Mouse (Mus musculus): ENCODE results near the gene Rfc5. TPM values are rescaled to one million over a fixed set of nuclear protein-coding genes. Genes with fewer than 3 reads are reported as not detected.

Gene Rfc5
- polyA plus RNA-seq, 1 experiment from 2014 or later: 73.7 TPM

GRCm38 (mm10) chr5:117358725-117359124, 30.1 kb downstream of the Rfc5 start:
- Histone ChIP-seq H3K27ac (ENCODE audit: low read depth, low read length) (no peak overlapping the region), H3K27me3 (ENCODE audit: control insufficient read depth, insufficient read depth, low read length) (no peaks in the 10 kb centered on the region), H3K4me2 (peak overlapping the region; percentile 75), H3K36me3 (ENCODE audit: control insufficient read depth, insufficient read depth, low read length) (peaks cover under 1% of the 10 kb centered on the region; the same call in 1 of the 2 replicates), H3K9me3 (replicated peaks; ENCODE audit: control insufficient read depth, low read length) (no peaks in the 10 kb centered on the region), H3K9ac (ENCODE audit: low read depth, low read length) (no peak overlapping the region), H3K4me1 (ENCODE audit: control insufficient read depth, insufficient read depth, low read length) (peaks cover 50% of the 10 kb centered on the region), H3K4me3 (ENCODE audit: low read depth, low read length) (peak overlapping the region; percentile 59; the same call in 1 of the 2 replicates)
- WGBS (ENCODE audit: insufficient replicate concordance): 33% methylated on average over 11 of the region's 11 CpGs
- no peak for ATAC-seq (replicated peaks; ENCODE audit: insufficient number of reproducible peaks, low FRiP score, low TSS enrichment)

- Histone ChIP-seq H3K9me3 (replicated peaks; ENCODE audit: control insufficient read depth, low read length) (no peaks in the 10 kb centered on the region), H3K27ac (ENCODE audit: low read depth, low read length) (0 out of 2 replicates have a peak overlapping the region, but pooled peaks have one; percentile 88), H3K27me3 (ENCODE audit: control insufficient read depth, insufficient read depth, low read length) (no peaks in the 10 kb centered on the region), H3K4me1 (ENCODE audit: control insufficient read depth, insufficient read depth, low read length) (peaks cover 45% of the 10 kb centered on the region), H3K4me2 (peak overlapping the region; percentile 75), H3K36me3 (ENCODE audit: control insufficient read depth, insufficient read depth, low read length) (no peaks in the 10 kb centered on the region), H3K9ac (ENCODE audit: low read depth, low read length) (peak overlapping the region; percentile 81), H3K4me3 (ENCODE audit: low read depth, low read length) (peak overlapping the region; percentile 59)
- 7% methylated on average over 6 of the region's 6 CpGs for WGBS (ENCODE audit: insufficient replicate concordance)
- no peak for ATAC-seq (replicated peaks; ENCODE audit: insufficient number of reproducible peaks, low FRiP score, low TSS enrichment)
Observed at GRCm38 (mm10) chr5:117358248-117358630, 30.6 kb downstream of the Rfc5 start.

GRCm38 (mm10) chr5:117357478-117358247, 31.2 kb downstream of the Rfc5 start:
- under 1% methylated on average over 49 of the region's 49 CpGs for WGBS (ENCODE audit: insufficient replicate concordance)
- peak; percentile 63; the same call in 1 of the 2 replicates for ATAC-seq (replicated peaks; ENCODE audit: insufficient number of reproducible peaks, low FRiP score, low TSS enrichment)
- H3K27me3 ChIP-seq (ENCODE audit: control insufficient read depth, insufficient read depth, low read length): no peaks in the 10 kb centered on the region
- peaks cover 40% of the 10 kb centered on the region for H3K4me1 ChIP-seq (ENCODE audit: control insufficient read depth, insufficient read depth, low read length)
- no peaks in the 10 kb centered on the region for H3K36me3 ChIP-seq (ENCODE audit: control insufficient read depth, insufficient read depth, low read length)
- H3K9me3 ChIP-seq (replicated peaks; ENCODE audit: control insufficient read depth, low read length): no peaks in the 10 kb centered on the region
- H3K4me3 ChIP-seq (ENCODE audit: low read depth, low read length): peak overlapping the region; percentile 59
- peak overlapping the region; percentile 88 for H3K27ac ChIP-seq (ENCODE audit: low read depth, low read length)
- peak overlapping the region; percentile 75 for H3K4me2 ChIP-seq
- H3K9ac ChIP-seq (ENCODE audit: low read depth, low read length): peak overlapping the region; percentile 81

- H3K27ac ChIP-seq (ENCODE audit: low read depth, low read length): peak within 1 kb of the TSS; percentile 88
- peak within 1 kb of the TSS; percentile 59 for H3K4me3 ChIP-seq (ENCODE audit: low read depth, low read length)
- no peaks in the 10 kb centered on the region for H3K36me3 ChIP-seq (ENCODE audit: control insufficient read depth, insufficient read depth, low read length)
- H3K27me3 ChIP-seq (ENCODE audit: control insufficient read depth, insufficient read depth, low read length): no peaks in the 10 kb centered on the region
- no peaks in the 10 kb centered on the region for H3K9me3 ChIP-seq (replicated peaks; ENCODE audit: control insufficient read depth, low read length)
- H3K4me1 ChIP-seq (ENCODE audit: control insufficient read depth, insufficient read depth, low read length): peaks cover 39% of the 10 kb centered on the region
- ATAC-seq (replicated peaks; ENCODE audit: insufficient number of reproducible peaks, low FRiP score, low TSS enrichment): peak; percentile 79
- WGBS (ENCODE audit: insufficient replicate concordance): 0% methylated on average over 12 of the region's 54 CpGs
- H3K9ac ChIP-seq (ENCODE audit: low read depth, low read length): peak within 1 kb of the TSS; percentile 81
- H3K4me2 ChIP-seq: peak within 1 kb of the TSS; percentile 75
Observed at GRCm38 (mm10) chr5:117357129-117357477, 31.7 kb downstream of the Rfc5 start, which contains the start of gene Wsb2. Wsb2 (plus strand) TSS chr5:117357304.

DNA sequence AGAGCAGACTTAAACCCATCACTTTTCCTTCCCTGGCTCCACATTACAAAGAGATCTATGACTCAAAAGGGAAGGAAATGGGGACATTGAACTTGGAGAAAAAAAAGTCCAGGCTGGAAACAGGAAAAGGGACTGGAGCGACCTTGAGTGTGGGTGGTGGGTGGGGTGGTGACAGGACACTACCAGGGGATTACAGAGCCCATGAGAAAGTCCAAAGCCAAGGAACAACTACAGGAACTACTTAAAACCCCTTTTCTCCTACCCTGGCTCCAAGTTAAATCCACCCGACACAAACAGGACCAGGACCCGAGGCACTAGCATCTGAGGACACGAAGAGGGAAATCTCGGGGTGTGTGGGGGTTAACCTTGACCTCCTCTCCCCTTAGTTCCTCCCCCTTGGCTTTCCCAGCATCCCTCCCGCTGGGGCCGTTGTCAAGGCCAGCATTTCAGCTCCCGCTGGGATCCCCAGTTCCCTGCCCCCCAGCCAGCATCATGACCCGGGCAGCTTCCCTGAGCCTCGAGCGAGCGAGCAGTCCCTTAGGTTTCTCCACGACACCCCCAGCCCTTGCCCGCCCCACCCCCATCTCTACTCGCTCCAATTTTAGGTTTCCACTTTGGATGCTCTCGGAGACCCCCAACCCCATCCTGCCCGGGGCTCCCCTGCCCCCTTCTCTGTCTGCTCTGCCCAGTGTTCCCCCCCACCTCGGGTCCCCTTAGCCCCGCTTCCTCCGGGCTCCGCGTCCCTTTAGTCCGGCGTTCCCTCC, 32.3 kb downstream of the Rfc5 start:
- peak; percentile 28 for ATAC-seq (replicated peaks; ENCODE audit: insufficient number of reproducible peaks, low FRiP score, low TSS enrichment)
- Histone ChIP-seq H3K9ac (ENCODE audit: low read depth, low read length) (peak overlapping the region; percentile 81), H3K4me2 (peak overlapping the region; percentile 75), H3K4me1 (ENCODE audit: control insufficient read depth, insufficient read depth, low read length) (peaks cover 34% of the 10 kb centered on the region), H3K9me3 (replicated peaks; ENCODE audit: control insufficient read depth, low read length) (no peaks in the 10 kb centered on the region), H3K4me3 (ENCODE audit: low read depth, low read length) (peak overlapping the region; percentile 59), H3K27ac (ENCODE audit: low read depth, low read length) (peak overlapping the region; percentile 88), H3K36me3 (ENCODE audit: control insufficient read depth, insufficient read depth, low read length) (no peaks in the 10 kb centered on the region), H3K27me3 (ENCODE audit: control insufficient read depth, insufficient read depth, low read length) (no peaks in the 10 kb centered on the region)
- under 1% methylated on average over 24 of the region's 24 CpGs for WGBS (ENCODE audit: insufficient replicate concordance)

DNA sequence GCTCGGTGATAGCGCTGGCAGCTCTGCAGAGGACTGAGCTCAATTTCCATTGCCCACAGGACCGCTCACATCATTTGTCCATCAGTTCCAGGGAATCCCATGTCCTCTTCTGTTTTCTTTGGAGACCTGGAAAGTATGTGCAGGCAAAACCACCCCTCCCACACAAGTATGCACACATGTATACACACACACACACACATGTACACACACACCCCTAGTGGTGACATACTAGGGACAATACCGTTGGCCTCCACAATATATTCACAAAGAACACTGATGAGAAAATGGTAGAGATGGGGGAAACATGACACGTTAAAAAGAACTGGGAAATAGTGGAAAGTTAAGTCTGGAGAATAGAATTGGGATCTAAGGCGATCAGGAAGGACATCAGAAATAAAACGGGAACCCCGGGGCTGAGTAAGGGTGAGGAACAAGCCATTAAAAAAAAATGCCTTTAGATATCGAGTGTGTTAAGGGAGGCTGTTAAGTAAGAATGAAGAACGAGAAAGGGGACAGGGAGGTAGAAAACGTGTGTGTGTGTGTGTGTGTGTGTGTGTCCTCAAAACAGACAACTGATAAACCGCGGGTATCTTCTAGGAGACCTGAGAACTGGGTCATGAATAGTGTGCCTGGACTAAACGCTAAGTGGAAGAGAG, 33.1 kb downstream of the Rfc5 start:
- 36% methylated on average over 14 of the region's 14 CpGs for WGBS (ENCODE audit: insufficient replicate concordance)
- no peak overlapping the region for H3K4me3 ChIP-seq (ENCODE audit: low read depth, low read length)
- no peaks in the 10 kb centered on the region for H3K9me3 ChIP-seq (replicated peaks; ENCODE audit: control insufficient read depth, low read length)
- H3K4me1 ChIP-seq (ENCODE audit: control insufficient read depth, insufficient read depth, low read length): peaks cover 27% of the 10 kb centered on the region
- H3K4me2 ChIP-seq: peak overlapping the region; percentile 75
- H3K27me3 ChIP-seq (ENCODE audit: control insufficient read depth, insufficient read depth, low read length): no peaks in the 10 kb centered on the region
- peak overlapping the region; percentile 88; the same call in 1 of the 2 replicates for H3K27ac ChIP-seq (ENCODE audit: low read depth, low read length)
- no peak for ATAC-seq (replicated peaks; ENCODE audit: insufficient number of reproducible peaks, low FRiP score, low TSS enrichment)
- peak overlapping the region; percentile 81; the same call in 1 of the 2 replicates for H3K9ac ChIP-seq (ENCODE audit: low read depth, low read length)
- H3K36me3 ChIP-seq (ENCODE audit: control insufficient read depth, insufficient read depth, low read length): no peaks in the 10 kb centered on the region

DNA sequence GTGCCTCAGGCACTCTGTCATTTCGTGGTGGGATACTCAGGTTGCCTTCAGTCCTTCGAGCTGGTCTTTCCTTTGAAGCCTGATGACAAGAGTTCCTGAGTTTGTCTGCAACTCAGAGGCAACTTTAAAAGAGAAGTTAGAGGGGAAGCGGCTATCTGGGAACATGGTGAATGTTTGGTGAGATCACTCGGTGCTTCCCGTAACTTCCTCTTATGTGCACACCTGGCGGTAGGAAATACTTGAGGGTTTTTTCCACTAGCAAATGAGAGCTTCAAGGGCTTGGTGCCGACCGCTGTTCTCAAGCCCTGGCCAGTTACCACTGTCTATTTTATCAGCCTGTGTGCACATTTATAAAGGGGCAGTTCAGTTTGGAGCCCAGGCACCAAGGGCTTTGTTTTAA, 34.7 kb downstream of the Rfc5 start:
- no peak overlapping the region for H3K4me2 ChIP-seq
- no peak for ATAC-seq (replicated peaks; ENCODE audit: insufficient number of reproducible peaks, low FRiP score, low TSS enrichment)
- H3K9me3 ChIP-seq (replicated peaks; ENCODE audit: control insufficient read depth, low read length): no peaks in the 10 kb centered on the region
- H3K36me3 ChIP-seq (ENCODE audit: control insufficient read depth, insufficient read depth, low read length): no peaks in the 10 kb centered on the region
- H3K4me3 ChIP-seq (ENCODE audit: low read depth, low read length): no peak overlapping the region
- H3K4me1 ChIP-seq (ENCODE audit: control insufficient read depth, insufficient read depth, low read length): peaks cover 11% of the 10 kb centered on the region
- no peak overlapping the region for H3K27ac ChIP-seq (ENCODE audit: low read depth, low read length)
- WGBS (ENCODE audit: insufficient replicate concordance): 60% methylated on average over 8 of the region's 8 CpGs
- H3K27me3 ChIP-seq (ENCODE audit: control insufficient read depth, insufficient read depth, low read length): no peaks in the 10 kb centered on the region
- H3K9ac ChIP-seq (ENCODE audit: low read depth, low read length): no peak overlapping the region

DNA sequence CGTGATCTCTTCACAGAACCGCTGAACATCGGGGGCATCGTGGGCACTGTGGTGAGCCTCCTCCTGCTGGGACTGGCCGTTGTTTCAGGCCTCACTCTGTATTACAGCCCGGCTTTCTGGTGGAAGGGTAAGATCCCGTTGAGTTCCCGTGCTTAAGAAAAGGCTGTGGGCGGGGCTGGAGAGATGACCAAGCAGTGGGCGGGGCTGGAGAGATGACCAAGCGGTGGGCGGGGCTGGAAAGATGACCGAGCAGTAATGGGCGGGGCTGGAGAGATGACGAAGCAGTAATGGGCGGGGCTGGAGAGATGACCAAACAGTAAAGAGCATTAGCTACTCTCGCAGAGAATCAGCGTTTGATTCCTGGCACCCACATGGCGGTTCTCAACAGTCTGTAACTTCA, 40.6 kb downstream of the Rfc5 start:
- H3K4me2 ChIP-seq: peak overlapping the region; percentile 34
- ATAC-seq (replicated peaks; ENCODE audit: insufficient number of reproducible peaks, low FRiP score, low TSS enrichment): peak; percentile 76; the same call in 1 of the 2 replicates
- no peaks in the 10 kb centered on the region for H3K36me3 ChIP-seq (ENCODE audit: control insufficient read depth, insufficient read depth, low read length)
- no peak overlapping the region for H3K4me3 ChIP-seq (ENCODE audit: low read depth, low read length)
- no peak overlapping the region for H3K9ac ChIP-seq (ENCODE audit: low read depth, low read length)
- H3K4me1 ChIP-seq (ENCODE audit: control insufficient read depth, insufficient read depth, low read length): no peaks in the 10 kb centered on the region
- H3K9me3 ChIP-seq (replicated peaks; ENCODE audit: control insufficient read depth, low read length): no peaks in the 10 kb centered on the region
- H3K27ac ChIP-seq (ENCODE audit: low read depth, low read length): no peak overlapping the region
- H3K27me3 ChIP-seq (ENCODE audit: control insufficient read depth, insufficient read depth, low read length): no peaks in the 10 kb centered on the region
- 29% methylated on average over 19 of the region's 19 CpGs for WGBS (ENCODE audit: insufficient replicate concordance)

All from heart, embryonic 11.5 days (tissue).